Mouse (Mus musculus) left cerebral cortex, adult 2 months (tissue): ENCODE results near the gene Gm16429. TPM values are rescaled to one million over a fixed set of nuclear protein-coding genes. Genes with fewer than 3 reads are reported as not detected.
"Not testable (repeated sequence)": the region's sequence is repeated elsewhere in the genome, so short reads cannot be mapped to it uniquely, and the experiment has no call there.

ENCODE experiments used
- DNase-seq, 2 experiments: peaks; one replicate each; pipeline ENCODE4 v3.0.0; 2021 to 2022; ENCODE audit warnings: low spot score in 2 of 2, mixed read lengths in 1 of 2; ENCODE audit errors: extremely low spot score in 1 of 2
- H3K27ac ChIP-seq: fragments of 200-600 bp; 2 replicates; pipeline ENCODE4 v1.8.1; 2022
- H3K4me3 ChIP-seq: fragments of 200-600 bp; 2 replicates; pipeline ENCODE4 v1.8.1; 2022
- intact Hi-C: fragments of 180-260 bp; cut with DNase I; formaldehyde crosslinking; loops from one replicate; pipeline ENCODE4 v1.15.1; 2025
- long read RNA-seq, 2 experiments: library from polyadenylated mRNA; stranded (forward); transcript quantifications; one replicate each; pipeline ENCODE4 v2.0.0; 2021; ENCODE audit warnings: borderline mapping rate in 2 of 2
- total RNA-seq, 2 experiments: library from RNA; stranded (reverse); gene quantifications; 2 replicates each; pipeline ENCODE4 v1.2.3; 2021

Gene Gm16429
- total RNA-seq = not detected
- long read RNA-seq, experiment 1 = 0 reads
- long read RNA-seq, experiment 2 = 0 reads

GRCm38 (mm10) chr5:93928952-93929351 is at the start of gene Gm16429:
Gene Gm16429, minus strand, starts transcription at chr5:93929052.
- H3K27ac ChIP-seq, DNase-seq, intact Hi-C loops, H3K4me3 ChIP-seq: not testable (repeated sequence)

Other genes with a start within 250 kb of the Gm16429 start
- gene Gm7792, start 85.3 kb downstream of the Gm16429 start, total RNA-seq = not detected
- not detected for gene BC061212, start 141.5 kb upstream of the Gm16429 start, total RNA-seq
- not detected for gene Gm6351, start 147.3 kb upstream of the Gm16429 start, total RNA-seq